Mouse (Mus musculus) MEL (cell line): ENCODE results near the gene Hmga1. TPM values are rescaled to one million over a fixed set of nuclear protein-coding genes. Genes with fewer than 3 reads are reported as not detected.

Source experiments
- DNase-seq: peaks from one replicate; pipeline ENCODE4 v3.0.0; 2011; ENCODE audit warnings: low read depth, low spot score
- H3K27ac ChIP-seq: 2 replicates; pipeline ENCODE4 v1.5.1; 2012; ENCODE audit warnings: low read depth, mild to moderate bottlenecking, control low read depth, low read length, moderate library complexity; ENCODE audit not compliant: control insufficient read depth
- H3K27me3 ChIP-seq, 2 experiments: fragments of 150-350 bp in 1 of 2; sonication (generic) in 1 of 2; 2 replicates each; pipeline ENCODE4 v1.6.1; 2012; ENCODE audit warnings: low read length in 2 of 2, mild to moderate bottlenecking in 2 of 2, improper control_type of control experiment in 1 of 2, moderate library complexity in 1 of 2; ENCODE audit not compliant: insufficient read depth in 2 of 2, control insufficient read depth in 1 of 2
- H3K36me3 ChIP-seq, 2 experiments: 2 replicates each; pipeline ENCODE4 v1.6.1; 2012 to 2014; ENCODE audit warnings: low read length in 2 of 2, improper control_type of control experiment in 1 of 2, inconsistent platforms in 1 of 2, mild to moderate bottlenecking in 1 of 2; ENCODE audit not compliant: insufficient read depth in 2 of 2, control insufficient read depth in 1 of 2
- H3K4me1 ChIP-seq, 2 experiments: fragments of 150-350 bp in 1 of 2; sonication (generic) in 1 of 2; 2 replicates each; pipeline ENCODE4 v1.6.1; 2012; ENCODE audit warnings: low read length in 2 of 2, improper control_type of control experiment in 1 of 2, mild to moderate bottlenecking in 1 of 2; ENCODE audit not compliant: insufficient read depth in 2 of 2, control insufficient read depth in 1 of 2
- H3K4me3 ChIP-seq, 2 experiments: fragments of 150-350 bp in 1 of 2; sonication (generic) in 1 of 2; 2 replicates each; pipeline ENCODE4 v1.5.1; 2012; ENCODE audit warnings: low read depth in 2 of 2, low read length in 2 of 2, mild to moderate bottlenecking in 2 of 2, moderate library complexity in 2 of 2, control low read depth in 1 of 2, improper control_type of control experiment in 1 of 2; ENCODE audit not compliant: control insufficient read depth in 1 of 2, insufficient read depth in 1 of 2
- H3K79me2 ChIP-seq: 2 replicates; pipeline ENCODE4 v1.6.1; 2012; ENCODE audit warnings: mild to moderate bottlenecking, low read length, moderate library complexity; ENCODE audit not compliant: control insufficient read depth, poor library complexity, insufficient read depth
- H3K9ac ChIP-seq: 2 replicates; pipeline ENCODE4 v1.6.1; 2012; ENCODE audit warnings: low read depth, mild to moderate bottlenecking, control low read depth, low read length, moderate library complexity; ENCODE audit not compliant: control insufficient read depth, poor library complexity, severe bottlenecking
- H3K9me3 ChIP-seq: fragments of 150-350 bp; sonication (generic); replicated peaks from 2 replicates; pipeline ENCODE4 v1.6.1; 2012; ENCODE audit warnings: mild to moderate bottlenecking, low read length, improper control_type of control experiment, moderate library complexity; ENCODE audit not compliant: insufficient read depth
- CTCF ChIP-seq, 3 experiments: IDR thresholded peaks in 2 of 3; conservative IDR thresholded peaks in 1 of 3; 2 replicates each; pipeline ENCODE4 v1.5.1; 2011 to 2012; ENCODE audit warnings: low read length in 3 of 3, low read depth in 2 of 3, mild to moderate bottlenecking in 2 of 3, improper control_type of control experiment in 1 of 3, inconsistent platforms in 1 of 3, mixed read lengths in 1 of 3, moderate library complexity in 1 of 3; ENCODE audit not compliant: control insufficient read depth in 1 of 3, insufficient read depth in 1 of 3, poor library complexity in 1 of 3, severe bottlenecking in 1 of 3
- E2F4 ChIP-seq: IDR thresholded peaks from 2 replicates; pipeline ENCODE4 v1.6.1; 2011; ENCODE audit warnings: low read depth, low read length, improper control_type of control experiment, borderline replicate concordance
- ELF1 ChIP-seq: IDR thresholded peaks from 2 replicates; pipeline ENCODE4 v1.6.1; 2014; ENCODE audit warnings: low read depth, mild to moderate bottlenecking, inconsistent platforms, low read length, improper control_type of control experiment, moderate library complexity
- EP300 ChIP-seq, 2 experiments: IDR thresholded peaks; 2 replicates each; pipeline ENCODE4 v1.6.1; 2011; ENCODE audit warnings: improper control_type of control experiment in 2 of 2, low read length in 2 of 2, low read depth in 1 of 2, mild to moderate bottlenecking in 1 of 2
- ETS1 ChIP-seq: IDR thresholded peaks from 2 replicates; pipeline ENCODE4 v1.6.1; 2012; ENCODE audit warnings: low read depth, mild to moderate bottlenecking, inconsistent platforms, low read length, improper control_type of control experiment, moderate library complexity
- GATA1 ChIP-seq: IDR thresholded peaks from 2 replicates; pipeline ENCODE4 v1.6.1; 2011; ENCODE audit warnings: low read depth, low read length, improper control_type of control experiment
- KAT2A ChIP-seq: conservative IDR thresholded peaks from 2 replicates; pipeline ENCODE4 v1.6.1; 2012; ENCODE audit warnings: low read depth, low read length, improper control_type of control experiment, inconsistent platforms
- MAFK ChIP-seq: IDR thresholded peaks from 2 replicates; pipeline ENCODE4 v1.6.1; 2011; ENCODE audit warnings: low read depth, mild to moderate bottlenecking, low read length, improper control_type of control experiment, borderline replicate concordance
- MEF2A ChIP-seq: IDR thresholded peaks from 2 replicates; pipeline ENCODE4 v1.6.1; 2014; ENCODE audit warnings: low read depth, mild to moderate bottlenecking, inconsistent platforms, low read length, improper control_type of control experiment; ENCODE audit not compliant: poor library complexity, insufficient replicate concordance, severe bottlenecking; ENCODE audit errors: extremely low read depth
- MXI1 ChIP-seq: IDR thresholded peaks from 2 replicates; pipeline ENCODE4 v1.6.1; 2011; ENCODE audit warnings: mild to moderate bottlenecking, low read depth, low read length, improper control_type of control experiment
- MYB ChIP-seq: IDR thresholded peaks from 2 replicates; pipeline ENCODE4 v1.6.1; 2011; ENCODE audit warnings: mild to moderate bottlenecking, low read depth, low read length, improper control_type of control experiment
- NRF1 ChIP-seq: IDR thresholded peaks from 2 replicates; pipeline ENCODE4 v1.6.1; 2014; ENCODE audit warnings: low read depth, mild to moderate bottlenecking, inconsistent platforms, low read length, improper control_type of control experiment, moderate library complexity; ENCODE audit not compliant: poor library complexity, insufficient read depth, severe bottlenecking
- RCOR1 ChIP-seq: IDR thresholded peaks from 2 replicates; pipeline ENCODE4 v1.6.1; 2012; ENCODE audit warnings: low read depth, mild to moderate bottlenecking, inconsistent platforms, low read length, improper control_type of control experiment
- SIN3A ChIP-seq: IDR thresholded peaks from 2 replicates; pipeline ENCODE4 v1.6.1; 2012; ENCODE audit warnings: low read length, improper control_type of control experiment, inconsistent platforms
- SMC3 ChIP-seq: IDR thresholded peaks from 2 replicates; pipeline ENCODE4 v1.6.1; 2011; ENCODE audit warnings: low read depth, low read length, improper control_type of control experiment
- TBP ChIP-seq: IDR thresholded peaks from 2 replicates; pipeline ENCODE4 v1.8.0; 2011; ENCODE audit warnings: low read depth, low read length, improper control_type of control experiment
- TCF12 ChIP-seq: IDR thresholded peaks from 2 replicates; pipeline ENCODE4 v1.6.1; 2014; ENCODE audit warnings: low read depth, mild to moderate bottlenecking, inconsistent platforms, low read length, improper control_type of control experiment, moderate library complexity
- USF1 ChIP-seq: IDR thresholded peaks from 2 replicates; pipeline ENCODE4 v1.6.1; 2014; ENCODE audit warnings: low read depth, mild to moderate bottlenecking, inconsistent platforms, low read length, improper control_type of control experiment, moderate library complexity
- USF2 ChIP-seq, 2 experiments: IDR thresholded peaks; 2 replicates each; pipeline ENCODE4 v1.6.1; 2011 to 2012; ENCODE audit warnings: improper control_type of control experiment in 2 of 2, low read length in 2 of 2, borderline replicate concordance in 1 of 2, inconsistent platforms in 1 of 2, low read depth in 1 of 2, mild to moderate bottlenecking in 1 of 2; ENCODE audit not compliant: insufficient read depth in 1 of 2
- ZC3H11A ChIP-seq: IDR thresholded peaks from 2 replicates; pipeline ENCODE4 v1.6.1; 2012; ENCODE audit warnings: low read depth, mild to moderate bottlenecking, inconsistent platforms, low read length, improper control_type of control experiment
- ZMIZ1 ChIP-seq: IDR thresholded peaks from 2 replicates; pipeline ENCODE4 v1.6.1; 2012; ENCODE audit warnings: low read depth, mild to moderate bottlenecking, inconsistent platforms, low read length, improper control_type of control experiment, moderate library complexity
- ZNF384 ChIP-seq: IDR thresholded peaks from 2 replicates; pipeline ENCODE4 v1.6.1; 2012; ENCODE audit warnings: low read depth, mild to moderate bottlenecking, inconsistent platforms, low read length, improper control_type of control experiment
- polyA plus RNA-seq, 2 experiments: library from polyadenylated mRNA; stranded (reverse) in 1 of 2; unstranded in 1 of 2; fragments of >175 nt in 1 of 2; fragments of >200 nt in 1 of 2; gene quantifications; 2 replicates each; pipeline versions ENCODE4 v1.2.1 to v1.2.4; 2012; ENCODE audit warnings: low replicate concordance in 2 of 2, low read depth in 1 of 2; ENCODE audit not compliant: insufficient read length in 2 of 2, insufficient read depth in 1 of 2, missing spikeins in 1 of 2
- total RNA-seq: library from RNA; depleted of rRNA; stranded (reverse); fragments of 300-350 nt; gene quantifications from 2 replicates; pipeline ENCODE4 v1.2.3, GENCODE M21; 2012

Gene Hmga1
- total and polyA plus RNA-seq, 3 experiments: 96.0 to 112 TPM; not detected in 1

DNA sequence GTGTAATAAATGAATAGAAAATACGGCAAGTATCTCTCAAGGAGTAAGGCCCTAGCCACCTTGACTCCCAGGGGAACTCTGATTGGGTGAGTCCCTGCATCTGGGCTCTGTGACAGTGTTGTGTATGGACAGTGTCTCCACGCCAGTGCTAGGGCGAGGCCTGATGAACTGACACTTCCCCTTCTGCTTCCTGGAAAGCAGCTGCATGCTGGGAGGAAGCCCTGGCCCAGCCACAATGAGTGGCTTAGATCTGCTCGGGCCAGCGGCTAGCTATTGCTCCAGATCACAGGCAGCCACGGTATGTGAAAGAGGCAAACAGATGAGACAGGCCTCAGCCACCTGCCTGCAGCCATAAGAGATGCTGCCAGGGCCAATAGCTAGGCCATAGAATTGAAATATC is 29.1 kb upstream of the Hmga1 start:
- Histone ChIP-seq H3K36me3 (no peaks in the 10 kb centered on the region), H3K27ac (no peak overlapping the region), H3K4me1 (no peaks in the 10 kb centered on the region), H3K79me2 (no peaks in the 10 kb centered on the region), H3K4me3 (no peak overlapping the region), H3K9me3 (no peaks in the 10 kb centered on the region), H3K27me3 (no peaks in the 10 kb centered on the region), H3K9ac (no peak overlapping the region)
- TF ChIP-seq MAFK: no peak
- DNase-seq: no peak

DNA sequence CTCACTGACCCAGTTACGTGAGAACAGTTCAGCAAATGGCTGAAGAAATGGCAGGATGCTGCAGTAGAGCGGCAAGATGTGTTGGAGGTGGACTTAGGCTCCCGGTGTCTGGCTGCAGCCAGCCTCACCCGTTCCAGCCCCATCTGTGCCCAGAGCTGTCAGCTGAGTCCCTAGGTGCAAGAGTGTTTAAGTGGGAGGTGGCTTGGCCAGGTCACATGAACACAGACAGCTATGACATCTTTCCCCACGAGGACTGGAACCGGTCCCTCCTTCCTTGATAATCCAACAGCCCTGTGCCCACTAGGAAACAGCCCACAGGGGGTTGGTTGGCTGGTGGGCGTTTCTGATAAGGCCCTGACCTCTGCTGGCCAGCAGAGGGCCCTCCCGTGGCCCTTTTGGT is 28.3 kb upstream of the Hmga1 start:
- H3K36me3 ChIP-seq: no peaks in the 10 kb centered on the region
- no peaks in the 10 kb centered on the region for H3K79me2 ChIP-seq
- H3K4me3 ChIP-seq: no peak overlapping the region
- TF ChIP-seq CTCF (IDR thresholded peaks at IDR 0.05 in 2 of 3, conservative IDR thresholded peaks at IDR 0.05 in 1 of 3; ENCODE audit: control insufficient read depth in 1 of 3, insufficient read depth in 1 of 3, low read depth in 2 of 3, low read length in 3 of 3, poor library complexity in 1 of 3, severe bottlenecking in 1 of 3): peak in 2 of 3 experiments; percentile 27 to 48; a peak in 4 of 6 replicates
- no peak for TF ChIP-seq TBP
- no peak for TF ChIP-seq USF2 (IDR thresholded peaks at IDR 0.05; ENCODE audit: borderline replicate concordance in 1 of 2, insufficient read depth in 1 of 2, low read depth in 1 of 2, low read length in 2 of 2)
- no peak for TF ChIP-seq GATA1
- no peak for TF ChIP-seq MAFK
- TF ChIP-seq SMC3: peak; percentile 12; the same call in 1 of the 2 replicates
- TF ChIP-seq EP300 (IDR thresholded peaks at IDR 0.05; ENCODE audit: low read depth in 1 of 2, low read length in 2 of 2): no peak
- no peak for TF ChIP-seq SIN3A
- peak; percentile 24; the same call in 1 of the 2 replicates for TF ChIP-seq USF1
- 0 out of 2 replicates have a peak, but pooled peaks have one; percentile 5 for TF ChIP-seq ZC3H11A
- no peak overlapping the region for H3K27ac ChIP-seq
- no peak for DNase-seq
- no peak overlapping the region for H3K9ac ChIP-seq
- H3K9me3 ChIP-seq: no peaks in the 10 kb centered on the region
- no peaks in the 10 kb centered on the region for H3K27me3 ChIP-seq
- H3K4me1 ChIP-seq: no peaks in the 10 kb centered on the region

DNA sequence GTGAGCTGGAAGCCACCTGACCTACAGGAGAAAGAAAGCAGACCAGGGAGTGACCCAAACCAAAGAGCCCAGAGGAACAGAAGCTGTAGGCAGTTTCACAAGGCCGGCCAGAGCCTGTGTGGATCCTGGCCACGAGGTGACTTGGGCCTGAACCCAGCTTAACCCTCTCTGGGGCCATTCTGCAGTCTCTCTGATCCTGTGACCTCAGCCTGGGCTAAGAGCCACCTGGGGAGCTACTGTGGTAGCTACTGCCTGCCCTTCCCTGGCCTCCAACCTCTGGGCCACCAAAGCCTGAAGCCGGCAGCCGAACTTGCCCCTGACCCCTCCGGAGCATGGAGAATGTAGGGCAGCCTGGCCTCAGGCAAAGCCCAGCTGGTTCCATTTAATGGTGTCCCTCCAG is 27.5 kb upstream of the Hmga1 start:
- Histone ChIP-seq H3K27me3 (no peaks in the 10 kb centered on the region), H3K36me3 (no peaks in the 10 kb centered on the region), H3K27ac (no peak overlapping the region), H3K9ac (no peak overlapping the region), H3K9me3 (no peaks in the 10 kb centered on the region), H3K4me1 (no peaks in the 10 kb centered on the region), H3K79me2 (no peaks in the 10 kb centered on the region), H3K4me3 (no peak overlapping the region)
- no peak for TF ChIP-seq MEF2A
- no peak for TF ChIP-seq RCOR1
- TF ChIP-seq NRF1: no peak
- no peak for TF ChIP-seq MYB
- no peak for TF ChIP-seq MXI1
- no peak for TF ChIP-seq E2F4
- TF ChIP-seq KAT2A: no peak
- no peak for TF ChIP-seq TCF12
- TF ChIP-seq ELF1: no peak
- TF ChIP-seq SMC3: no peak
- TF ChIP-seq CTCF (IDR thresholded peaks at IDR 0.05 in 2 of 3, conservative IDR thresholded peaks at IDR 0.05 in 1 of 3; ENCODE audit: control insufficient read depth in 1 of 3, insufficient read depth in 1 of 3, low read depth in 2 of 3, low read length in 3 of 3, poor library complexity in 1 of 3, severe bottlenecking in 1 of 3): no peak
- TF ChIP-seq ETS1: no peak
- no peak for TF ChIP-seq ZC3H11A
- TF ChIP-seq ZMIZ1: no peak
- no peak for TF ChIP-seq TBP
- TF ChIP-seq USF2 (IDR thresholded peaks at IDR 0.05; ENCODE audit: borderline replicate concordance in 1 of 2, insufficient read depth in 1 of 2, low read depth in 1 of 2, low read length in 2 of 2): no peak
- TF ChIP-seq GATA1: no peak
- TF ChIP-seq MAFK: no peak
- TF ChIP-seq ZNF384: no peak
- TF ChIP-seq EP300 (IDR thresholded peaks at IDR 0.05; ENCODE audit: low read depth in 1 of 2, low read length in 2 of 2): no peak
- DNase-seq: no peak
